Mouse (Mus musculus) gastrocnemius, adult 18-20 months (tissue): ENCODE measurements around the gene Fbxl17. TPM values are rescaled to one million over a fixed set of nuclear protein-coding genes. Genes with fewer than 3 reads are reported as not detected.

Source experiments
- DNase-seq: peaks from one replicate; pipeline ENCODE4 v3.0.0; 2021; ENCODE audit warnings: low spot score
- total RNA-seq, 2 experiments: library from RNA; stranded (reverse); gene quantifications; 2 replicates each; pipeline ENCODE4 v1.2.3; 2021

Fbxl17 gene
- total RNA-seq, 2 experiments from 2014 or later, result 47.4 to 47.8 TPM

DNA sequence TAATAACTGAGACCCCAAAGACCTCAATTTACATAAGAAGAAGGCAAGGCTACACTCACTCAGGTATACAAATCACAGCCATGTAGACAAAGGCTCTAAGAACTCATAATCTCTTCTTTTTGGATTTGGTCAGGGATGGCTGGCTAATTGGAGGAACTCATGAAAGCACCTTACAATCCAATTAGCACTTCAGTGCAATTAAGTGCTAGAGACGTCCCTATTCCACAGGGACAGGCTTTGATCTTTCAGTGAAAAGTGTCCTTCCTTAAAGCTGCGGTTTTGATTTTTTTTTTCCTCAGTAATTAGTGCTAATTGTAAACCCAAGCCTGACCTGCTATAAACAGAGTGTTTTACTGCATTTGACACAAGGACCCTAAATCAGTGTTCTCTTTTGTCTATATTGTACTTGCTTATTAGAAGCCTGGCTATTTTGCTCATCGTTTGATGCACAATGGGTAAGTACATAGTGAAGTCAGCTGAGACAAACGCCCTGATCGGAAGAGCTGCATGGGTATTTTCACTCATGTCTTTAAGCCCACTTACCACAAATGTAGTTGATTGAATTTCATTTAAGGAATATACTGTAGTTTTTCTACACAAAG is 327.8 kb downstream of the Fbxl17 start:
- DNase-seq, result no peak

DNA sequence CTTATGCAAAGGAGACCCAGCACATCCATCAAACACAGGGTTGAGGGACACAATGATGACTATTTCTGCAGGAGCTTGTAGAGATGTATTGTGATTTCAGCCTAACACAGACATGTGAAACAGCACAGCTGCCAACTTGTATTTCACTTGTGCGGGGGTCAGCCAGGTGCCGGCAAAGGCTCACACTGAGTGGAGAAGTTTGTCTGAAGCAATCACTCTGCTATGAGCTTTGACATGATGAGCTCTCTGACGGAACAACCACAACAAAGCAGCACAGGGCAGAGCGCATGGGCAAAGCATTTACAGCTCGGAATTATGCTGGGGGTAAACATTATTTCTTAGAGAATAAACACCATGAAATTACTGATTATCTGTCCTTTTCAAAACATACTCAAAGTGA is 328.6 kb downstream of the Fbxl17 start:
- no peak for DNase-seq

DNA sequence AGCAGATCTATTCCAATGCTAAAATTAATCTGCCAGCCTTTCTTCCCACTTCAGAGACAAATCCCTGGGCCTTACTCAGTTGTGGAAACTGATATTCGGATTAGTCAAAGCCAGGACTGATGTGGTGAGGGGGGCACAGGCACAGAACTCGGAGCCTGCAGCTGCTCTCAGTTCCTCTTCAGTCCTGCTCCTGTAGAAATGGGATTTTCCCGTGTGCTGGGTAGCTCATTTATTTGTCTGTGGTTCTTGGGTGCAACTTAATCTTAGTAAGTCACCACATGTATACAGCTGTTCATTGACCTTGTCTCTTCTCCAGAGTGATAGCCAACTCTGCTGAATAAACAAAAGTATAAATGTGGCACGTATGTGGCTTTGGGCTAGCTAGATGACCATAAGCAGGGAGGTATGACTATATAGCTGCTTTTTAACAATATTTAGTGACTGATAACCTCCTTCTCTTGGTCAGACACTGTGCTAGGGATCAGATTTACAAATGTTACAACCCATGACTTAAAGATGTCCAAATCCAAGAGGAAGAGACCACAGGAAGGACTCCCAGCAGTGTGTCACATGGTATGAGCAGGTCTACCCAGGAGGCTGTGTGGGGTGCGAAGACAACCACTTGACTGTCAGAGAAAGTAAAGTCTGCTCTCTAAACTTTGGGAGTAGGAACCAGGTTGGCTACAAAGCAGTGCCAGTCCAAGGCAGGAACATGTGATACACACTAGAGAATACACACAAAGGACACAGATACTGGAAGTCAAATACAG is 331.6 kb downstream of the Fbxl17 start:
- no peak for DNase-seq

DNA sequence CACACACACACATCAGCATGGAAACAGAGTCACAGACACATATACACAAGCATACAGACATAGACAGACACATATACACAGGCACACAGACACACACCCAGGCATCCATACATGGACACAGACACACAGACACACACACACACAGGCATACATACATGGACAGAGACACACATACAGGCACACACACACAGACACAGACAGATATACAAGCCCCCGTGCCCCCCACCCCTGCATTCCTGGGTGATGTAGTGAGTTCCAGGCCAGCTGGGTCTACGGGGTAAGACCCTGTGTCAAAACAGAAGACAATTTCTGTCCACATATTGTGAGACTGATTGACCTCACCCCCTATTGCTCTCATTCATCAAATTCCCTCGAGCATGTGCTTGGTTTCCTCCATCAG is 332.6 kb downstream of the Fbxl17 start:
- no peak for DNase-seq

DNA sequence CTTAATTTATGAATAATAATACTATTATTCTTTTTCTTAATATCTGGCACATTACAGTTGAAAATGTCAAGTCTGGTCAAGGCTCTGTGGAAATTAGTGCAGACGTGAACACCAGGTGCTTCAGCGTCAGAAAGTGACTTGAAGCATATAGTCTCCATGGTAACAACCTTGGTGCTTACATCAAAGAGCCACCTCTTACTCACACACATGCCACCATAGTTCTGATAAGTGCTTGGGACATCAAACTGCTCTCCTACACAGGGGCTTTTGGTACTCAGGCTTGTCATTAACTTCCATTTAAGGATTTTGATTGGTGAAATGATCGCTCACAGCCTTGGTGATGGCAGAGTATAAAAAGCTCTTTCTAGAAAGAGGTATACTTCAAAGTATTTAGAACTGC is 333.1 kb downstream of the Fbxl17 start:
- no peak for DNase-seq

DNA sequence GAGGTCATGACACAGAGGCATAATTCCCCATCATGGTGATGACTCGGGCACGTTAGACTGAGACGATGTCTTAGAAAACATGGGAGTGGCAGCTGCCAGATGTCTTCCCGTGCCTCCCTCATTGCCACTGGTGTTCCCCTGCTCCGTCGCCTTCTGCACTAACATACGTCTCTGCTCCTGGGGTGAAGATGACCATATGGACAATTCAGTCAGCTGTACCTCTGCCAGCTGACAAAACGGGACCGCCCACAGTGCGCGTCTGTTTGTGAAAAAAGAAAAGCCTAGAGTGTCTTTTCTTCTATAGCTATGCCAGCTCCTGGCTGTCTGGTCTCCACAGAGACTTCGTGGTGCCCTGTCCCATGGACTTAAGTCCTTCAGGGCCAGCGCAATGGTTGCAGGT is 334.0 kb downstream of the Fbxl17 start:
- DNase-seq, result no peak

DNA sequence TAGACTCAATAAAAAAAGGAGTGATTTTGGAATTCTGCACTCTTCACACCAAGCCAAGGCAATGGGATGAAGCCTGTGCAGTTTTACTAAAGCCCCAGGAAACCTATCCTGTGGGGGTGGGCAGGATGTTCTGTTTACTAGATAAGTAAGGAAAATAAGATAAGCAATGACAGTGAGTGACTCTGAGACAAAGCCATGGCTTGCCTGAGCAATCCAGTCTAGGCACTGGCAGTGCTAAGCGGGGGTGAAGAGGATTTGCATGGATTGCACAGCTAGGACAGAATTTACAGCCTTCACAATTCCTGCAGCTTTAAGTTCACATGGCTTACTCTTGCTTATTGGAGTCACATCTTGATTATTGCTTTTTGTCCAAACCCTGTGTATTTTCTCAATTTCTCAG is 335.5 kb downstream of the Fbxl17 start:
- no peak for DNase-seq

DNA sequence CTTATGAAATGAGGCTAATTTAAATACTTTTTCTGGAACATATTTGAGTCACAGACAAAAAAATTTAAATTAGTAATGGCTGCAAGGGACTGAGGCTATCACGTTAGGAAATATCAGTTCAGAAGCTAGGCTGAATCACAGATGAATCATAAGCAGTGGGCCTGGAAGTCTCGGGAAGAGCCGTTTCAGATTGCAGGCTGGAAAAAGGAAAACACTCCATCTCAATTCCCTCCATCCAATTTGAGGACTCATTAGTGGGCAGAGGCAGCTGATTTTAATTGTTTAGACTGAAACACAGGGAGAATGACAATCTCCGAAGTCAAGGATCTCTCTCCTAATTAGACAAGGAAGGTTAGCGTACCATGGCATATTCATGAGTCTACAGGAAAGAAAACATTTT is 337.9 kb downstream of the Fbxl17 start:
- no peak for DNase-seq

DNA sequence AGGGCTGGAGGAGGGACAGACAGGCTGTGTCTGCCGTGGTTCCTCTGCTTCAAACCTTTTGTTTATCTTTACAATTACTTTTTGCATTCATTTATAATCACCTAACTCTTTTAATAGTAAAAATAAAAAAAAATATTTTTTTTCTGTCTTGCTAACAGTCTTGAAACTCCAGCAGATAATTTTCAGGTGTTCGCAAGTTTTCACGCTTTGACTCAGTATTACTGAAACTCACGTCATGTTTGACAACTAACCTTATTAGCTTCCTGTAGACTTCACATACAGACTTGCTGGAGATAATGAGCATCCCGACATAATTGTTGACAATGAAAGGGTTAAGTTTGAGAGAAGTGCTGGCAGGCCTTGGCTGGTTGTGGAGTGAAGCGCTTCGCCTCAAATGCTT is 340.6 kb downstream of the Fbxl17 start:
- DNase-seq, result no peak

DNA sequence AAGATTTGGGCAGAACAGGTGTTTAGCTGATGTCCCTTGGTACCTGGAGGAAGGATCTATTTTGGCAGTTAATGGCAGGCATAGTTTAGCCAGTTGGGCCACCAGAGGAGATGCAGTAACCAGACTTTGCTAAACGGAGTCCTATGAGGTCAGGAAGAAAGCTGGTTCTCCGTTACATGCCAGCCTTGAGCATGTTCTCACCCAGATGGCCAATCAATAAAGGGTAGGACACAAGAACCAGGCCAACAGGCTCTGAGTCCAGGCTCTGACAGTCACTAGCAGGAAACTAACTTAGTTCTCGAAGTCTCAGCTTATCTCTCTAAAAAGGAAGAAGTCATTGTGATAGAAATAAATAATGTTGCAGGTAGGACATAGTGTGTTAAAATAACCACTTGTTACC is 341.4 kb downstream of the Fbxl17 start:
- DNase-seq, result no peak

DNA sequence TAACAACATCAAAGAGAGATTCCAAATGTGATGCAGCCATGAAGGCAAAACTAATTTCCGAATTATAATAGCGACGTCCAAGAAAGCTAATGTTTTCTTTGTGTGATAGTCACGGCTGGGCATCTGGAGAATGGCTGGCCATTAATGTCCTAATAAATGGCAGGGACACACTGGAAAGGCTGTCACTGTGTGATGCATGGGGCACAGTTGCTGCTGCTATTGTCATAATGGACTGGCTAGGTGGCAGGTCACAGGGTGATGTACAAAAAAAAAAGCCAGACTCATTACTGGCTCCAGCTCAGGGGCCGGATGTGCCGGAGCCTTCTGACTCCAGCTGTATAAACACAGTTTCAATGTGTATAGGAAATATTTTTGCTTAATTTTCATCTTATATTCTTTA is 341.9 kb downstream of the Fbxl17 start:
- DNase-seq, result no peak

DNA sequence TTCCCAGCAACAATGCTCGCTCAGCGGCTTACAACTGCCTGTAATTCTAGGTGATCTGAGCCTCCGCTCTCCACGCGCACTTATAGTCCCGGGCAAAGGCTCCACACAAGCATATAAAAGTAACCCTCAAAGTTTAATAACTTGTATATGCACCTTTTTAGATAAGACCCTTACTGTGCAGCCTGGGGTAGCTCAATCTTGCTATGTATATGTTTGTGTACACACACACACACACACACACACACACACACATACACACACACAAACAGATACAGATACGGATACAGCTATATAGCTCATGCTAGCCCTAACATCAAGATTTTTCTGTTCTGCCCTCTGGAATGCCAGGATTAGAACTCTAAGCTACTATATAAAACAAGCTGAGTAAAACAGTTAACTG is 342.8 kb downstream of the Fbxl17 start:
- no peak for DNase-seq

DNA sequence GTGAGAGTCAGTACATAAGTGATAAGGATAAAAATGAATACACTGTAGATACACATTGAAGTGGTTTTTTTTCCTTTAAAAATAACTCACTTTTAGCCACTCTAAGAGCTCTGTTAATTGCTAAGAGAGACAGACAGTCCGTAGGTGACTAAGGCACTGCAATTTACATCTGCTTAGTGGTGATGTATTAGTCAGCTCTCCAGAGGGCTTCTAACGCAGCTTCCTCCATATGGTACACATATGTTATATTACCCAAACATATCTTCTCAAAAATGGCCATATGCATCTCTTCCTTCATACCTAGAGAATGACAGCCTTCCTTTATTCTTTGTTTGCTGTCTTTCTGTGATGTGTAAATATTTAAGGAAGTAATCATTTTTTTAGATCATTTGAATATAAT is 353.3 kb downstream of the Fbxl17 start:
- DNase-seq, result no peak

DNA sequence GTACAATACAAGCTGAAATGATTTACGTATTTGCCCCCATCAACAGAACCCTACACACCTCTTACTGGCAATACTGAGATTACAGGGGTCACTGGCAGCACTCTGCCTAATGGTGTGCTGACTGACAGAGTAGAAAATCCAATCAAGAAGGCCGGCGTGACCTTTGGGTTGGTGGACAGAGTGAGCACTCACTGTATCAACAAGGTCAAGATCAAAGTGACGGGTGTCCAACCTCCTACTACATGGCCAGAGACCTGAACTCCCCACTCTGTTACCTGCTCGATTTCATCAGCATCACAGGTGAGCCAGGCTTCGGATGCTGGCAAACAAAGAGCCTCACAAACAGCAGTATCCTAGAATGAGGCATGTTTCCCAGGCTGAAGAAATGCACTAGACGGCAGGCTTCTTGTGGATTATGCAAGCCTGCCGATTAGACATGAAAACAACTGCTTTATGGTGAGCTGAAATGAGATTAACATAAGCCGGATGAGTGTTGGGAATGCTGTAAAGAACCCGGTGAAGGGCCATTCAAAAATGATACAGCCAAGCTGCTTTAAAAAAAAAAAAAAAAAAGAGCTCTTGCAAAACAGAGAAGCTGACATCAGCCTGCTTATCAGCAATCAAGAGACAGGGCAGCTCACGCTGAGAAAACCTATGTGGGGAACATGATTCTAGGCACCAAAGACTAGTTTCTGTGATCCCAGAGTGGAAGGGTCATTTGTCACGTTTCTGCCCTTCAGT is 353.9 kb downstream of the Fbxl17 start:
- DNase-seq, result no peak

DNA sequence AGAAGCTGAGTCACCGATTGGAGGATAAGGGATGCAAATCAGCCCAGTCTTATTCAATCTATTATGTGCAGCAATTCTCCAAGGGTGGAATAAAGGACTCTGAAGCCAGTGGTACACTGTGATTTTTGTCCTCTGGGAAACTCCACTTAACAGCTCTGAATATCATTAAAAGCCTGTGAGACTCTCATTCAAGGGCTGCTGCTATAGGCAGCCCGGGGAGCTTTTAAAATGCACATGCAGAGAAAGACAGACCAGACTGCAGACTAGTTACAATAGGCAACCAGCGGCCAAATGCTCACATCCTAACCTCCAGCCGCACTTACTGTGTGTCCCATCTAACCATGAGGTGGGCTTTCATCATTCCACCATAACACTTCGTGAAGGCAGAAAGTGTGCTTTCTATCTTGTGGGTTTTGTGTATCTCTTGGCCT is 354.5 kb downstream of the Fbxl17 start:
- no peak for DNase-seq

DNA sequence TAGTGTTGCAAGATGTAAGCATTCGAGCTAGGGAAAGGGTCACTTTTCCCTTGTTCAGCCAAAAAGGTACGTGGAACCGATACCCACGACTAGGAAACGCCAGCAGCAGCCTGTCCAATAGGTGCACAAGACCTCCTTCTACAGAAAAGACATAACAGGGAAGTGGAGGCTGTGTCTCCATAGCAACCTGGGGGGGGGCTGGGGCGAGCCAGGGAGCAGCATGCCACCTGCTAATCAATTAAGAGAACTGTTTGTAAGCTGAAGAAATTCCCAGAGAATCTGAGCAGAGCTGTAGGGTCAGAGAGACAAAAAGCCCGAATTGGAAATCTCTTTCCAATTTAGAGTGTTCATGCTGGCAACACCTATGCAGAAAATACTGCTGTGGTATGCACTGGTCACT is 356.0 kb downstream of the Fbxl17 start:
- DNase-seq, result no peak

DNA sequence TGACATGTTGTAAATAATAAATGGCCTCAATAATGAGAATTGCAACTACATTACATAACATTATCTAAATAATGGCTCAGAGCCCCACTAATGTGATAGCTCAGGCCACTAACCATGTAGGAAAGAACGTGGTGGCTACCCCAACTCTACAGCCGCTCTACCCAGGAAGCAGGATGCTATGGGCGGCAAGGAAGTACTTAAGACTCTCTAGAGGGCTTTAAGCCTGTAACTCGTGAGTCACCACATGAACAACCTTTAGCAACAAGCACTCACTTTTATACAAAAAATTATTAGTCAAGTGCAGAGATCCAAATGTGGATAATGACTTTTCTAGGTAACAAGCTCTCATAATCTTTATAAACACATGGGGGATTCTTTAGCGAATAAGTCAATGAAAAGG is 365.0 kb downstream of the Fbxl17 start:
- no peak for DNase-seq

DNA sequence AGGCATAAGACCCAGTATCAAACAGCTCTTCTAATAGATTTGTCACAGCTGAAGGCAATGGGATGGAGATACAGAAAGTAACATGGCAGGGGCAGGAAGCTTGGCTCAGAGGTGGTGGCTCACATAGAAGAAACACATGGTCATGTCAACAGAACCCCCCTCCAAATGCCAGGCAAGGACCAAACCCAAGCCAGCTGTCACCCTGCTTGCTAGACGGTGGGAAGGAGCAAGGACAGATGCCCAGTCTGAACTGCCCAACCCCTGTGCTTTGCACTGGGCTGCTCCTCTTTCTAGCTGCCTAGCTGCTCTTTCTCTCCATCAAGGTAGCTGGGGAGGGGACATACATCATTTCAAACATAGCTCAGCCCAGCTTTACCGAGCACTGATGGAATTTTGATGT is 377.4 kb downstream of the Fbxl17 start:
- DNase-seq, result no peak

DNA sequence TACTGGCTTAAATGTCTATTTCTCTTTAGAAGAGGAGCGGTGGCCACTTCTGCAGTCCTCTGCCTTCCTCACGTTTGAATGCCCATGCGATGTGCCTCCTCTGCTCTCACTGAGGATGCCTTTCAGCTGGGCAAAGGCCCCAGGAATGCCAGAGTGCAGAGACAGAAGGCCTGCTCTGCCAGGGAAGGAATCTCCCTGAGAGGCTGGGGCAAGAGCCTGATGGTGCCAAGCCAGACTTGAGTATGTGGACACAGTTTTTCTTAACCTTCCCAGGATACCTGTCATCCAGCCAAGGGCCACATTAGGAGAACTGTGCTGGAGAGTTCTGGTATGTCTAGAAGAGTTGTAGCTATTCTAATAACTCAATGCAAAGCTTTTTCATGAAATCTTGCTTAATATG is 380.1 kb downstream of the Fbxl17 start:
- DNase-seq, result peak; percentile 21

DNA sequence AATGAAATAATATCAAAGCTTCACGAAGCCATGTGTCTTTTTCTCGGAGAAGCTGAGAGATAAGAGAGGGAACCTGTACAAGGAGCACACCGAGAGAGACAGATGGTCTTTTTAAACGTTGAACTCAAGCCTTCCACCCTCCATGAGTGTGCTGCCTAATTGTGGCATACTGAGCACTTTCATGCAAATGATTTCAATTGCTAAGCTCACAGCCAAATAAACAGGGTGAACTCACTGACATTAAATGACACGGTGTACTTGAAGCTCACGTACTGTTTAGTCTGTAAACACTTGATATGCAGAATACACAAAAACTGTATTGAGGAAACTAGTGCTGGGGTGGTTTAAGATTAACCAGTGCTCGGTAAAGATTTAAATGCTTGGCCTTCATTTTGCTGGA is 380.7 kb downstream of the Fbxl17 start:
- DNase-seq, result no peak

DNA sequence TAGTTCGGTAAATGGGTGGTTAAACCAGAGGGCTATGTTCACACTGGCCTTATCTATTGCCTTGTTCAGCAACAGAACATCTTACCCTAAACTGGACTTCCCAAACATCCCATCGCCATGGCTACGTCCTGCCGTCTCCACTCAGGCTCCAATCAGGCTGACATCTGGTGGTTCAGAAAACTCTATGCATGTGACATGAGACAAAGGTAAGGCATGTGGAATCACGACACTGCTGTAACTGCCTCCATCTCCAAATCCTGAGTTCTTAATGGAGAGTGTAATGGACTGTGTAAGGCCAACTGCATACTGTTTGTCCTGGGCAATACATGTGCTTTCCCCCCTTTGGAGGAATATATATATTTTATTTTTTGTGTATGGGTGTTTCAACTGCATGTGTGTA is 382.7 kb downstream of the Fbxl17 start:
- DNase-seq, result no peak

DNA sequence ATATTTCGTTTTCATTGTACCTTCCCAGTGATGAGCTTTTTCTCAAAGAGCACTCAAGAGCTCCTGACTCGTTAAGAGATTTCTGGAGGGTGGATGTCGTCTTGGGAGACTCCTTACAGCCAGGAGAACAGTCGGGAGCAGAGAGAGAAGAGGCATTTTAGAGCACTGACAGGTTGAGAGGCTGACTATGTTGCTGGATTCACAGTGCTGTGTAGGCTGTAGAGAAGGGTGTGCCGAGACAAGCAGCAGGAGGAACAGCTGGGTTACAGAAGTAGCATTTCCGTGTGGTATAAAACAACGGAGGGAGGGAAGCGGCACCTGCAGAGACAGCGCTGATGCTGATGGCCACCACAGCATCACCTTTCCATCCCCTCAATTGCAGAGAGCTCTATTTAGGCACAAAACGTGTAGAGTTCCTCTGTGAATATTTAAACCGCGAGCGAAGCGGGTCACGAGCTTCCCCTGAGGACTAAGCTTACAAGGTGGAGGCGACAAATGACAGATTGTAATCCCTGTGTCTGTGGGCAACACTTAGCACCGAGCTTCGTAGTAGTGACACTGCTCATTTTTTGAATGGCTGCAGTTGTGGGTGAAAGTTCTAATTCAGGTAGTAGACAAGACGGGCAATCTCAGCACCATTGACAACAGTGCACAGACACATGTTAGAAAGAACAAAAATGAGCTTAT is 385.3 kb downstream of the Fbxl17 start:
- DNase-seq, result no peak
